Mouse (Mus musculus): ENCODE data around the gene Agpat1. TPM values are rescaled to one million over a fixed set of nuclear protein-coding genes. Genes with fewer than 3 reads are reported as not detected.
A peak's percentile ranks its signal among the peaks of the same experiment; 100 is the strongest.

Agpat1 gene
- polyA plus RNA-seq, 1 experiment: 330 TPM

GRCm38 (mm10) chr17:34593752-34594525, 10.1 kb upstream of the Agpat1 start:
- WGBS: 46% methylated on average over 34 of the region's 34 CpGs
- H3K4me3 ChIP-seq (ENCODE audit: low read depth, low read length): peak overlapping the region; percentile 96

DNA sequence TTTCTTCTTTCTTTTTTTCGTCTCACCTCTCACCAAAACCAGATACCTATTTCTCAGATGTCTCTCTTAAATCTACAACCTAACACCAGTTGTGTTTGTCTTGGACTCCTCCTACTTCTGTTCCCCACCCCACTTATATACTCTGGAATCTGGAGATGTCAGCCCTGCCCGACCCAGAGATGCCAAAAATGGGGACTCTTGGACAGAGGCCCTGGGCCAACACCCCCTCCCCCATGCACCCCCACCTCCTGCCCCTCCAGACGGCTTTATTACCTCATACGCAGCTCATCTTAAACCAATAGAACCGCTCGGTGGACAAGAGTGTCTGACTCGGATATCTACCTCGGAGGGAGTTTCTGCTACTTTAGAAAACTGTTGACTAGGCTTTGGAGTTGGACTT, 8.0 kb upstream of the Agpat1 start:
- Histone ChIP-seq H3K4me1 (ENCODE audit: control insufficient read depth, insufficient read depth, insufficient read length, low read length) (peaks cover 14% of the 10 kb centered on the region), H3K27me3 (ENCODE audit: control insufficient read depth, insufficient read depth, low read length) (no peaks in the 10 kb centered on the region), H3K4me3 (ENCODE audit: low read depth, low read length) (no peak overlapping the region), H3K27ac (ENCODE audit: insufficient read depth, low read depth, low read length) (no peak overlapping the region), H3K36me3 (ENCODE audit: control insufficient read depth, insufficient read depth, low read length) (peaks cover 28% of the 10 kb centered on the region)
- 75% methylated on average over 8 of the region's 8 CpGs for WGBS
- TF ChIP-seq POLR2A (IDR thresholded peaks at IDR 0.05; ENCODE audit: low read depth, low read length) (no peak), CTCF (IDR thresholded peaks at IDR 0.05; ENCODE audit: extremely low read depth, insufficient read length, insufficient replicate concordance, low read depth, low read length) (no peak)

More at GRCm38 (mm10) chr17:34593752-34594525, 10.1 kb upstream of the Agpat1 start:
- H3K4me1 ChIP-seq (ENCODE audit: control insufficient read depth, insufficient read depth, insufficient read length, low read length): peaks cover 15% of the 10 kb centered on the region
- peaks cover 20% of the 10 kb centered on the region for H3K36me3 ChIP-seq (ENCODE audit: control insufficient read depth, insufficient read depth, low read length)
- TF ChIP-seq POLR2A (IDR thresholded peaks at IDR 0.05; ENCODE audit: low read depth, low read length) (no peak), CTCF (IDR thresholded peaks at IDR 0.05; ENCODE audit: extremely low read depth, insufficient read length, insufficient replicate concordance, low read depth, low read length) (no peak)
- no peaks in the 10 kb centered on the region for H3K27me3 ChIP-seq (ENCODE audit: control insufficient read depth, insufficient read depth, low read length)
- no peak overlapping the region for H3K27ac ChIP-seq (ENCODE audit: insufficient read depth, low read depth, low read length)

DNA sequence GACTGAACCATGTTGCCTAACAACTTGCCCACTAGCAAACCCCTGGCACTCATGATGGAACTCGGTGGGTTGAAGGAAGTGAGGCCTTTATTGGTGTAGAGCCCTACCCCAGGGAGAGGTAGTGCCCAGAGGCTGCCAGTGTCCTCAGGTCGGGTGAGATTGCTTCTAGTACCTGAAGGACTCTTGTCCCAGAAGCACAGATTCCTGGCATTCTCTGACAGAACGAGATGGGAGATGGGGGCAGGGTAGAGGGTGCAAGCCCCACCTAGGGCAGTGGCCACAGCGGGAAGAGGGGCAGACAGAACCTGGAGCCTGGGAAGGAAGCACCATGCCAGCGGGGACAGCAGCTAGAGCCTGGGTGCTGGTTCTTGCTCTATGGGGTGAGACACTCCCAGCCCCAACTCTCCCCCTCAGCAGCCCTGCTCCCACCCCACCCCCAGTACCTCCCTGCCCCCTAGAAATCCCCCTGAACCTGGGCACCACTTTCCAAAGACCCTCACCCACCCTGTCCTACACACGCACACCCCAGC, 6.4 kb upstream of the Agpat1 start, which contains the start of gene Ager:
TSS of gene Ager (plus strand) at position 297 of the 530 bp plus-strand sequence.
- Histone ChIP-seq H3K4me1 (ENCODE audit: control insufficient read depth, insufficient read depth, insufficient read length, low read length) (peaks cover 11% of the 10 kb centered on the region), H3K4me3 (ENCODE audit: low read depth, low read length) (no peak within 1 kb of the TSS), H3K27me3 (ENCODE audit: control insufficient read depth, insufficient read depth, low read length) (no peaks in the 10 kb centered on the region), H3K27ac (ENCODE audit: insufficient read depth, low read depth, low read length) (no peak within 1 kb of the TSS), H3K36me3 (ENCODE audit: control insufficient read depth, insufficient read depth, low read length) (peaks cover 31% of the 10 kb centered on the region)
- TF ChIP-seq CTCF (IDR thresholded peaks at IDR 0.05; ENCODE audit: extremely low read depth, insufficient read length, insufficient replicate concordance, low read depth, low read length): no peak
- no peak for TF ChIP-seq POLR2A (IDR thresholded peaks at IDR 0.05; ENCODE audit: low read depth, low read length)
- WGBS: 19% methylated on average over 6 of the region's 6 CpGs

DNA sequence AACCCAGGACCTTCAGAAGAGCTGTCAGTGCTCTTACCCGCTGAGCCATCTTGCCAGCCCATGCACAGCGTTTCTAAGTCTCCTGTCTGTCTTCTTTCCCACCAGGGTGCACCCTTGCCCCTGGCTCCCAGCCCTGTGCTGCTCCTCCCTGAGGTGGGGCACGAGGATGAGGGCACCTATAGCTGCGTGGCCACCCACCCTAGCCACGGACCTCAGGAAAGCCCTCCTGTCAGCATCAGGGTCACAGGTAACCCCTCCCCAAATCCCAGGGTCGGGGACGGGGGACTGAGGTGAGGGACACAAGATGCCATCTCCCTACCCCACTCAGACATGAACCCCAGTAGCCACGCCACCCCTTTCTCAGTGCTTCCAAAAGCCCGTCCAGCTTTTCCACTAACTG, 4.2 kb upstream of the Agpat1 start:
- WGBS: 68% methylated on average over 9 of the region's 9 CpGs

DNA sequence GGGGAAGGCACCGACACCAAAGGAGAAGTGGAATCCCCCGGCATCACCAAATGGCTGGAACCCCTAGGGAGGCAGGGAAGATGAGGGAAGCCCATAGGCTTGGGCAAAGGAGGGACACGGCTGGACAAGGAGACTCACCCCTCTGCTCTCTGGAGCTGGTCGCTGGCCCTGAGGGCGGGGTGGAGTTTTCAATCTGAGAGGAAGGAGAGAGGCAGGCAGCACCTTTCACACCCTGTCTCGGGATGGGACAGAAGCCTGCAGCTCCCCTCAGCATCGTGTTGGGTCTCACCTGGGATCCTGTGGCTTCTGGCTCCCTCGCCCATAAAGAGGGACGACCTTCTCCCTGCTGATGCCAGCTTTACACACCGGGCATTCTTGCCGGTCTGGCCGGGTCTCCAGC, 2.3 kb upstream of the Agpat1 start:
- TF ChIP-seq POLR2A (IDR thresholded peaks at IDR 0.05; ENCODE audit: low read depth, low read length): no peak
- TF ChIP-seq CTCF (IDR thresholded peaks at IDR 0.05; ENCODE audit: extremely low read depth, insufficient read length, insufficient replicate concordance, low read depth, low read length): no peak
- no peak overlapping the region for H3K27ac ChIP-seq (ENCODE audit: insufficient read depth, low read depth, low read length)
- H3K27me3 ChIP-seq (ENCODE audit: control insufficient read depth, insufficient read depth, low read length): no peaks in the 10 kb centered on the region
- no peak overlapping the region for H3K4me3 ChIP-seq (ENCODE audit: low read depth, low read length)
- WGBS: 76% methylated on average over 12 of the region's 12 CpGs
- H3K36me3 ChIP-seq (ENCODE audit: control insufficient read depth, insufficient read depth, low read length): peaks cover 11% of the 10 kb centered on the region
- peaks cover 17% of the 10 kb centered on the region for H3K4me1 ChIP-seq (ENCODE audit: control insufficient read depth, insufficient read depth, insufficient read length, low read length)

More for the DNA sequence above, 4.2 kb upstream of the Agpat1 start:
- peaks cover 24% of the 10 kb centered on the region for H3K36me3 ChIP-seq (ENCODE audit: control insufficient read depth, insufficient read depth, low read length)
- no peaks in the 10 kb centered on the region for H3K27me3 ChIP-seq (ENCODE audit: control insufficient read depth, insufficient read depth, low read length)
- no peak overlapping the region for H3K27ac ChIP-seq (ENCODE audit: insufficient read depth, low read depth, low read length)
- H3K4me3 ChIP-seq (ENCODE audit: low read depth, low read length): no peak overlapping the region
- H3K4me1 ChIP-seq (ENCODE audit: control insufficient read depth, insufficient read depth, insufficient read length, low read length): peaks cover 11% of the 10 kb centered on the region
- TF ChIP-seq CTCF (IDR thresholded peaks at IDR 0.05; ENCODE audit: extremely low read depth, insufficient read length, insufficient replicate concordance, low read depth, low read length) (no peak), POLR2A (IDR thresholded peaks at IDR 0.05; ENCODE audit: low read depth, low read length) (no peak)

DNA sequence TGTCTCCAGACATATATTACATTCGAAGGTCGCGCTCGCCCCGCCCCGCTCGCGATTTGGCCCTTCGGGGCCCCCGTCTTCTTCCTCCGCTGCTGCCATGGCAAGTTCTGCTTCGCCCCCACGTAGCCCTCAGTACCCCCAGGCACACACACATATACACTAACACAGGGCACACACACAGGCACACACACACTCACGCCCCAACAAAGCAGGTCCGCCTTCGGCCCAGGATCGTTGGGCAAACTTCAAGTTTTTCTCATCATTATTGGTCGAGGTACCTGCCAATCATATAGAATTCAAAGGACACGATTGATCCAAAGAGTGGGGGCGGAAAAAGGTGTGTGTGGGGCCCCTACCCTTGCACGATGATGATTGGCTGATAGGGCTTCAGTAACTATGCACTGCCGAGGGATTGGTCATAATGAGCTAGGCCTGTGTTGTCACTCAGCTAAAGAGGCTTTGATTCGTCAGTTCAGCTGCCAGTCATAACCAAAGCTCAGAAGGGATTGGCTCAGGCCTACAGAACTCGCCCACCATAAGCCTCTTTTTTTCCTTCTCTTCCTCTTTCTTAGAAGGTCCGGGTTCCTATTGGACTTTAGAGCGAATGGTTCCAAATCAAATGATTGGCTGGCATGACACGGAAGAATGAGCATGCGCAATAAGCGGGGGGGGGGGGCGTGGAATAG, 544 bp upstream of the Agpat1 start, which contains the start of gene Rnf5:
TSS of gene Rnf5 (minus strand) at position 316 of the 686 bp plus-strand sequence.
- WGBS: 1% methylated on average over 30 of the region's 30 CpGs
- H3K4me1 ChIP-seq (ENCODE audit: control insufficient read depth, insufficient read depth, insufficient read length, low read length): peaks cover 30% of the 10 kb centered on the region
- H3K4me3 ChIP-seq (ENCODE audit: low read depth, low read length): peak within 1 kb of the TSS; percentile 97
- H3K36me3 ChIP-seq (ENCODE audit: control insufficient read depth, insufficient read depth, low read length): peaks cover 11% of the 10 kb centered on the region
- no peaks in the 10 kb centered on the region for H3K27me3 ChIP-seq (ENCODE audit: control insufficient read depth, insufficient read depth, low read length)
- TF ChIP-seq CTCF (IDR thresholded peaks at IDR 0.05; ENCODE audit: extremely low read depth, insufficient read length, insufficient replicate concordance, low read depth, low read length) (no peak), POLR2A (IDR thresholded peaks at IDR 0.05; ENCODE audit: low read depth, low read length) (peak; percentile 49; the same call in 1 of the 2 replicates)
- H3K27ac ChIP-seq (ENCODE audit: insufficient read depth, low read depth, low read length): peak within 1 kb of the TSS; percentile 100
